Mouse (Mus musculus) WW6 (cell line): Measurements from ENCODE around the gene Msantd1.
"Not testable (repeated sequence)": the region's sequence is repeated elsewhere in the genome, so short reads cannot be mapped to it uniquely, and the experiment has no call there.

ENCODE experiments used
- DNase-seq: peaks from one replicate; pipeline ENCODE4 v3.0.0-alpha.2; 2013; ENCODE audit warnings: low read depth, low spot score

Gene Msantd1

GRCm38 (mm10) chr5:34907910-34908725 is at the start of gene Msantd1:
Gene Msantd1 (plus strand): TSS chr5:34908012.
- DNase-seq: no peak

GRCm38 (mm10) chr5:34865367-34865766 is 42.4 kb upstream of the Msantd1 start:
- DNase-seq: no peak

GRCm38 (mm10) chr5:34880307-34880706 is 27.5 kb upstream of the Msantd1 start:
- DNase-seq: not testable (repeated sequence)

GRCm38 (mm10) chr5:34881023-34881422 is 26.8 kb upstream of the Msantd1 start:
- DNase-seq: no peak

- no peak for DNase-seq
Measured at GRCm38 (mm10) chr5:34885250-34885649, 22.6 kb upstream of the Msantd1 start.

GRCm38 (mm10) chr5:34889252-34889651 is 18.6 kb upstream of the Msantd1 start:
- DNase-seq: no peak

GRCm38 (mm10) chr5:34896697-34897453 is 10.9 kb upstream of the Msantd1 start:
- DNase-seq: no peak

GRCm38 (mm10) chr5:34899787-34900469 is 7.9 kb upstream of the Msantd1 start:
- DNase-seq: no peak

- DNase-seq: no peak
Measured at GRCm38 (mm10) chr5:34902371-34902770, 5.4 kb upstream of the Msantd1 start.

GRCm38 (mm10) chr5:34902811-34903385 is 4.9 kb upstream of the Msantd1 start:
- DNase-seq: no peak

- DNase-seq: no peak
Measured at GRCm38 (mm10) chr5:34904412-34904811, 3.4 kb upstream of the Msantd1 start.

- DNase-seq: no peak
Measured at GRCm38 (mm10) chr5:34907230-34907629, 582 bp upstream of the Msantd1 start.

GRCm38 (mm10) chr5:34908726-34909633 is 1.2 kb downstream of the Msantd1 start:
- no peak for DNase-seq

- no peak for DNase-seq
Measured at GRCm38 (mm10) chr5:34909634-34910503, 2.1 kb downstream of the Msantd1 start.

- DNase-seq: no peak
Measured at GRCm38 (mm10) chr5:34910504-34910815, 2.6 kb downstream of the Msantd1 start.

- no peak for DNase-seq
Measured at GRCm38 (mm10) chr5:34915801-34916200, 8.0 kb downstream of the Msantd1 start.

GRCm38 (mm10) chr5:34917234-34917655 is 9.4 kb downstream of the Msantd1 start:
- no peak for DNase-seq

GRCm38 (mm10) chr5:34918785-34919184 is 11.0 kb downstream of the Msantd1 start:
- no peak for DNase-seq

GRCm38 (mm10) chr5:34922531-34922930 is 14.7 kb downstream of the Msantd1 start:
- DNase-seq: no peak

- no peak for DNase-seq
Measured at GRCm38 (mm10) chr5:34923920-34924319, 16.1 kb downstream of the Msantd1 start.
